Mouse (Mus musculus): ENCODE measurements around the gene Tma16.

Gene Tma16

DNA sequence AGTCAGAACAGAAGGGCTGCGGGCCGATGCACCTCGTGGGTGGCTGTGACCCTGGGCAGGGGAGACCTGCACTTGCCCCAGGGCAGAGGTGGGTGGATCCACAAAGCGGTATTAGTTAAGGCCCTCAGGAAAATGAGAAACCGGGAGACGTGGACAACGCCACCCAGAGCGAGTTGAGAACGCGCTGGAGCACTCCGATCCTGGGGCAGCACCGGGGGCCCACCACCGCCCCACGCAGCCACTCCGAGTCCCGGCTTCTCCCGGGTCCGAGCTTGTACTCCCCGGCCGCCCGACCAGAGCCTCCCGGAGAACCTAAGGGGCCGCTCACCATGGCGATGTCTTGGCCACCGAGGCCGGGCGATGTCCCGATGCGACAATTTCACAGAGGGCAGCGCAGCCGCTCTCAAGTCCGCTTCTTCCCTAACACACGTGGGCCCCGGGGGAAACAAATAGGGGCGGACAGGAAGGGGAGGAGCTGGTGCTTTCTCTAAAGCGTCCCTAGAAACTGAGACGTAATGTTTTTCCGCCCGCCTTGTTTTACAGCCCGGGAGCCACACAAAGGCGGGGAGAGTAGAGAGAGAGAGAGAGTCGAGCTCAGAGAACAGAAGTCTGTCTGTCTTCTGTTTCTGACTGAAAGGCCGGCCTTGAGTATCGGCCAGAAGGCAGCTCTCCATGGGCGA, at the start of gene Tma16:
Gene Tma16 (minus strand): TSS at position 447 of the 680 bp plus-strand sequence.
- DNase-seq, result peak; percentile 90 to 92

GRCm38 (mm10) chr8:66520576-66520975, 34.2 kb upstream of the Tma16 start:
- DNase-seq, result no peak

DNA sequence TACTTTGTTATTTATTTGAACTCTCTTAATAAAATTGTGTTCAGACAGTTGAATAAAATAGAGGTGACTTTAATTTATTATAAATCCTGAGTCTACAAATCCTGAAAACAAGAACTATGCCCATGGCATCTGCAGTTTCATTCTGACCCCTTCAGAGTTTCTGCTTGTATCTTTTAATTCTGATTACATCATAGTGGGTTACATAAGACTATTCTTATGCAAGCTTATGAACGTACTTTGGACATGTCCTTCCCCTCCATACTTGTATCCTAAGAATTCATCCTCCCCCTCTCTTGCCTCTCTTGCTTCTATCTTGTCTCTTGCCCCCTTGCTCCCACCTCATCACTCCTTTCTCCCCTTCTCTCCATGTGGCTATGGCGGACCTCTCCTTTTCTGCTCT, 32.8 kb upstream of the Tma16 start:
- no peak for DNase-seq

- no peak for DNase-seq
These were observed 25.2 kb upstream of the Tma16 start, which contains the start of gene Tktl2 for GRCm38 (mm10) chr8:66511537-66511936. Tktl2 (plus strand) TSS chr8:66511756.

DNA sequence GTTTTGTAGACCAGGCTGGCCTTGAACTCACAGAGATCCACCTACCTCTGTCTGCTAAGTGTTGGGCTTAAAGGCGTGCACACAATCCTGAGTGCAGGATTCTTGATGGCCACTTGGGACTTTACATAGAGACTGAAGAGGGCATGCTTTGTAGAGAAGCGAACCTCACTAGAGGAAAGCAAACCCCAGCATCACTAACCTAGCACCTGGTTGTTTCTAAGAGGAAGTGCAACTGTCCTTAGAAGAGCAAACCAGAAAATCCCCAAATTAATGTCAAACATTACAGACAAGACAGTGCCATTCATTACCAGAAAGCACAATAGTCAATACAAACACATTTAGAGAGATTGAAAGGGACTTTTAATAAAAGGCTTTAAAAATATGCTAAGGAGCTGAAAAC, 17.1 kb upstream of the Tma16 start:
- DNase-seq, result no peak

DNA sequence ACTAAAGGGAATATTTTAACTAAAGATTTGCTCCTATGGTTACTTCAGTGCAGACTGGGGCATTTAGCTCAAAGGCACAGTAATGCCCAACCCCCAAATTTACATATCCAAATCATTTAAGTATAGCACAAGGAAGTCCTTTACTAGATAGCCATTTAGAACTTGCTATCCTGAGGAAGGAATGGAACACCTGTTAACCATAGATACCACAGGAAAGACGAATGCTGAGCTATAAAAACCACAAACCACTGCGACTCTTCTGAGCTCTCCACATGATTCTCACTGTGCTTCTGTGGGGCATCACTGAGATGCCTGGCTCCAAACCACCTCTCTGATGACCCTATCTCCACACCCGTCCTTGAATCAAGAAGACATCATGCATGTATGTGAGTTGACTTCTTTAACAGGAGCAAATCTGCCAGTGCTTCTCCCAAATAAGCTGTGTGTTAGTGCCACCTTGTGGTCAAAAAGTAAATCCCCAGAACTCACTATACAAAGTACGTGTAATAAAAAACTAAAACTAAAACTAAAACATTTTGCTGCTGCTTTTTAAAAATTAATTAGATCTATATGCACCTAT, 10.8 kb upstream of the Tma16 start:
- peak; percentile 49 to 72 for DNase-seq

- DNase-seq, result peak; percentile 90 to 91
These were observed 9.4 kb upstream of the Tma16 start for GRCm38 (mm10) chr8:66495726-66496125.

- no peak for DNase-seq
These were observed 8.2 kb upstream of the Tma16 start for GRCm38 (mm10) chr8:66494496-66494895.

DNA sequence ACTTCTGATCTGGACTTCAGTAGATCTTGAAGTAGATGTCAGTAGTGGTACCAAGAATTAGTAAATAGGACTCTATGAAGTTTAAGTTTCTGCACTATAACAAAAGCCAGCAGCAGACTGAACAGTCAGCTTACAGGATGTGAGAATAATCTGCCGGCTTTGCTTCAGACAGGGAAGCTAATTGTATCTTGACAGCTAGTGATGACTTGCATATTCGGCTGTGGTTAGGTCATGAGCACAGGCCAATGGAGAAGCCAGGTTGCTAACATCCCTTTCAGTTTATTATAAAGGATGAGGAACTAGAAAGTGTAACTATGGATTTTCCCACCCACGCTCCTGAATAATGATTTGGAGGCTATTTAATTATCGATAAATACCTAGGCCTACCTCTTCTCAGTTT, 4.3 kb upstream of the Tma16 start:
- no peak for DNase-seq

DNA sequence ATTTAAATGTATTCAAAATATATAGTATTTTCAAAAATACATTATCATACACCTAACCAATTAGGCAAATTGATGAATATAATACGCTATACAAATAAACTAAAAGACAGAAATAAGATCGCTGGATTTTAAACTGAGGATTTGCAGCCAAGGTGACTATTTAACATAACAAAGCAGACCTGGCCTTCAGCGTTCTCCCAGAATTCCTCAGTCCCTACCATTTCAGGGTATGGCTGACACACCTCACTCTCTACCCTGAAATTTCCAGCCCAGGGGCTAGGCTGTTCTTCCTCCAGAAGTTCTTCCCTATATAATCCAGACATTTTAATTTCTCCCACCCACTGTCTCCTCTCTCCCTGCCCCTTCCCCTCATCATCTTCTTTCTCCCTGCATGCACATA, 2.2 kb upstream of the Tma16 start:
- no peak for DNase-seq

GRCm38 (mm10) chr8:66476880-66477279, 9.4 kb downstream of the Tma16 start:
- DNase-seq, result no peak

GRCm38 (mm10) chr8:66469821-66470220, 16.5 kb downstream of the Tma16 start:
- no peak for DNase-seq

DNA sequence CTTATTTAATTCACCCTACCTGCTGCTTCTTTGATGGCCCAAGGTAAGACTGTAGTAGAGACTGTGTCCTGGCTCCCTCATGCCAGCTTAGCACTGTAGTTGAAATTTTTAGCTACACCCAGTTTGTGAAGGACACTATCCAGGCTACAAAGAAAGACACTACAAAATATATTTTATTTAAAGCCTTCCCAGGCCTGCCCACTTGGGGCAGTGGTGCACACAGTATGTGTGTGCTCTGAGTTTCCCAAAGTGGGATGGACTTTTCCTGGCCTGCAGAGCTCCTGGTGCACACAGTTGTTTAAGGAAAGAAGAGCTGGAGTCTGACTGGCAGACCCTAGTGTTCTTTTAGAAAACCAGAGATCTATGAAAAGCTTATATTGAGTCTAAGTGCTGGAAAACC, 29.3 kb downstream of the Tma16 start:
- DNase-seq, result no peak

GRCm38 (mm10) chr8:66450691-66451090, 35.6 kb downstream of the Tma16 start:
- peak; percentile 59 to 70 for DNase-seq

GRCm38 (mm10) chr8:66445351-66445750, 41.0 kb downstream of the Tma16 start:
- no peak for DNase-seq

GRCm38 (mm10) chr8:66444141-66444540, 42.2 kb downstream of the Tma16 start:
- DNase-seq, result no peak

GRCm38 (mm10) chr8:66442778-66443177, 43.6 kb downstream of the Tma16 start:
- DNase-seq, result peak; percentile 67 to 78

GRCm38 (mm10) chr8:66441123-66441522, 45.2 kb downstream of the Tma16 start:
- DNase-seq, result peak in 1 of 2 experiments; percentile 25

- DNase-seq, result peak in 1 of 2 experiments; percentile 4
These were observed 47.9 kb downstream of the Tma16 start for GRCm38 (mm10) chr8:66438468-66438867.

DNA sequence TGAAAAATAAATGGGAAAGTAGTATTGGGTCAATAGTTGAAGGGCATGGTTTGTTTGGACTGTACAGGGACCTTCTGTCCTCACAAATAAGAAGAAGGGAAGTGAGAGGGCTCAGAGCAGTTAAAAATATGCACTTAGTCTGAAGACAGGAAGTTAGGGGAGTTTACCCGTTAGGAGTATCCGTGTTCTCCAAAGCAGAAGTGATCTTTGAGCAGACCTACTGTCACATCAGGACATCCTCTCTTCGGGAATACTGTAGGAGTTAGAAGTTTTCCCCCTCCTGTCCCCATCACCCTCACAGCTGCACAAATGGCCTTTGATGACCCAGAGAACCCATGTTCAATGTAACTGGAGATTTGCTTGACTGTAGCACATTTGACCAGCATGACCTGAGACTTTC, 48.4 kb downstream of the Tma16 start:
- no peak for DNase-seq

GRCm38 (mm10) chr8:66436804-66437203, 49.5 kb downstream of the Tma16 start:
- no peak for DNase-seq

DNA sequence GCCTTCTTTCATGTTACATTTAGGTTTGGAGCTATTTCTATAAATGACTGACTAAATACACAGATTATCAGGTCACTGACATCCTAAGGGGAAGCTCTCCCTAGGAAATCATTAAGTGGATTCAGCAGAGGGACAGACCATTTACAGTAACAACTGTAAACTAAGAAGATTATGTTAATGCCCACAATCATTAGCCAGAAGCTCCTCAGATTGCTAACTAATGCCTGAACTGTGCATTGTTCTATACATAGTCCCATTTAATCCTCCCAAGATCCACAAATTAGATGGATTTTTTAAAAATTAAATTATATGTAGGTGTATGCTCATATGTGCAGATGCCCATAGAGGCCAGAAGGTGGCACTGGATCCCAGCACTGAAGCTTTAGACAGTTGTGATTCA, 52.8 kb downstream of the Tma16 start:
- no peak for DNase-seq

GRCm38 (mm10) chr8:66430639-66431038, 55.7 kb downstream of the Tma16 start:
- DNase-seq, result no peak

Measured in cerebellum, postnatal 10 days (tissue).